Mouse (Mus musculus): Measurements from ENCODE around the gene Pth1r. TPM values are rescaled to one million over a fixed set of nuclear protein-coding genes. Genes with fewer than 3 reads are reported as not detected.

The Pth1r gene
- polyA plus RNA-seq, 2 experiments: 96.9 to 149 TPM

GRCm38 (mm10) chr9:110729841-110730240 lies 17.1 kb downstream of the Pth1r start:
- ATAC-seq (ENCODE audit: low FRiP score, low read depth): no peak
- no peaks in the 10 kb centered on the region for H3K9me3 ChIP-seq (ENCODE audit: control insufficient read depth, low read length)
- DNase-seq (ENCODE audit: low spot score): peak; percentile 36
- no peak overlapping the region for H3K4me3 ChIP-seq (replicated peaks; ENCODE audit: low read length)
- peaks cover 13% of the 10 kb centered on the region; the same call in 1 of the 2 replicates for H3K27me3 ChIP-seq (ENCODE audit: control insufficient read depth, insufficient read depth, low read length)
- H3K27ac ChIP-seq (replicated peaks; ENCODE audit: low read depth, low read length): no peak overlapping the region
- peaks cover 62% of the 10 kb centered on the region for H3K36me3 ChIP-seq (ENCODE audit: control insufficient read depth, insufficient read depth, low read length)
- no peak for TF ChIP-seq POLR2A (IDR thresholded peaks at IDR 0.05; ENCODE audit: borderline replicate concordance, extremely low read depth, insufficient read depth, insufficient read length)
- 22% methylated on average over 8 of the region's 8 CpGs for WGBS
- H3K4me2 ChIP-seq (replicated peaks; ENCODE audit: low read depth, low read length, severe bottlenecking): no peak overlapping the region
- no peak overlapping the region for H3K9ac ChIP-seq (ENCODE audit: low read depth, low read length, severe bottlenecking)
- H3K4me1 ChIP-seq (ENCODE audit: control insufficient read depth, insufficient read depth, low read length): peaks cover 52% of the 10 kb centered on the region

GRCm38 (mm10) chr9:110726867-110727266 lies 20.1 kb downstream of the Pth1r start:
- peaks cover 31% of the 10 kb centered on the region for H3K4me1 ChIP-seq (ENCODE audit: control insufficient read depth, insufficient read depth, low read length)
- no peak for ATAC-seq (ENCODE audit: low FRiP score, low read depth)
- peaks cover 13% of the 10 kb centered on the region; the same call in 1 of the 2 replicates for H3K27me3 ChIP-seq (ENCODE audit: control insufficient read depth, insufficient read depth, low read length)
- H3K4me3 ChIP-seq (replicated peaks; ENCODE audit: low read length): no peak overlapping the region
- H3K36me3 ChIP-seq (ENCODE audit: control insufficient read depth, insufficient read depth, low read length): peaks cover 88% of the 10 kb centered on the region
- no peaks in the 10 kb centered on the region for H3K9me3 ChIP-seq (ENCODE audit: control insufficient read depth, low read length)
- no peak overlapping the region for H3K27ac ChIP-seq (replicated peaks; ENCODE audit: low read depth, low read length)
- TF ChIP-seq POLR2A (IDR thresholded peaks at IDR 0.05; ENCODE audit: borderline replicate concordance, extremely low read depth, insufficient read depth, insufficient read length): no peak
- no peak for DNase-seq (ENCODE audit: low spot score)
- H3K4me2 ChIP-seq (replicated peaks; ENCODE audit: low read depth, low read length, severe bottlenecking): 0 out of 2 replicates have a peak overlapping the region, but pooled peaks have one; percentile 25
- H3K9ac ChIP-seq (ENCODE audit: low read depth, low read length, severe bottlenecking): no peak overlapping the region
- WGBS: 23% methylated on average over 27 of the region's 33 CpGs

GRCm38 (mm10) chr9:110725721-110726135 lies 21.2 kb downstream of the Pth1r start:
- peaks cover 90% of the 10 kb centered on the region for H3K36me3 ChIP-seq (ENCODE audit: control insufficient read depth, insufficient read depth, low read length)

GRCm38 (mm10) chr9:110722060-110722459 lies 24.9 kb downstream of the Pth1r start:
- Histone ChIP-seq H3K9ac (ENCODE audit: low read depth, low read length, severe bottlenecking) (no peak overlapping the region), H3K36me3 (ENCODE audit: control insufficient read depth, insufficient read depth, low read length) (peaks cover 60% of the 10 kb centered on the region), H3K9me3 (ENCODE audit: control insufficient read depth, low read length) (no peaks in the 10 kb centered on the region), H3K27me3 (ENCODE audit: control insufficient read depth, insufficient read depth, low read length) (peaks cover under 1% of the 10 kb centered on the region; the same call in 1 of the 2 replicates), H3K4me2 (replicated peaks; ENCODE audit: low read depth, low read length, severe bottlenecking) (no peak overlapping the region), H3K27ac (replicated peaks; ENCODE audit: low read depth, low read length) (no peak overlapping the region), H3K4me1 (ENCODE audit: control insufficient read depth, insufficient read depth, low read length) (peaks cover 23% of the 10 kb centered on the region), H3K4me3 (replicated peaks; ENCODE audit: low read length) (no peak overlapping the region)
- no peak for ATAC-seq (ENCODE audit: low FRiP score, low read depth)
- no peak for DNase-seq (ENCODE audit: low spot score)
- 93% methylated on average over 10 of the region's 10 CpGs for WGBS
- TF ChIP-seq POLR2A (IDR thresholded peaks at IDR 0.05; ENCODE audit: borderline replicate concordance, extremely low read depth, insufficient read depth, insufficient read length): no peak

More at GRCm38 (mm10) chr9:110725721-110726135, 21.2 kb downstream of the Pth1r start:
- no peak overlapping the region for H3K4me3 ChIP-seq (replicated peaks; ENCODE audit: low read length)
- H3K27ac ChIP-seq (replicated peaks; ENCODE audit: low read depth, low read length): no peak overlapping the region
- H3K9ac ChIP-seq (ENCODE audit: low read depth, low read length, severe bottlenecking): no peak overlapping the region
- peaks cover 30% of the 10 kb centered on the region for H3K4me1 ChIP-seq (ENCODE audit: control insufficient read depth, insufficient read depth, low read length)
- ATAC-seq (ENCODE audit: low FRiP score, low read depth): peak; percentile 42; the same call in 1 of the 2 replicates
- no peak overlapping the region for H3K4me2 ChIP-seq (replicated peaks; ENCODE audit: low read depth, low read length, severe bottlenecking)
- WGBS: 8% methylated on average over 9 of the region's 9 CpGs
- DNase-seq (ENCODE audit: low spot score): peak; percentile 59
- peaks cover 13% of the 10 kb centered on the region; the same call in 1 of the 2 replicates for H3K27me3 ChIP-seq (ENCODE audit: control insufficient read depth, insufficient read depth, low read length)
- TF ChIP-seq POLR2A (IDR thresholded peaks at IDR 0.05; ENCODE audit: borderline replicate concordance, extremely low read depth, insufficient read depth, insufficient read length): no peak
- no peaks in the 10 kb centered on the region for H3K9me3 ChIP-seq (ENCODE audit: control insufficient read depth, low read length)

GRCm38 (mm10) chr9:110719977-110720376 lies 27.0 kb downstream of the Pth1r start:
- Histone ChIP-seq H3K27ac (replicated peaks; ENCODE audit: low read depth, low read length) (0 out of 2 replicates have a peak overlapping the region, but pooled peaks have one; percentile 20), H3K4me3 (replicated peaks; ENCODE audit: low read length) (no peak overlapping the region), H3K36me3 (ENCODE audit: control insufficient read depth, insufficient read depth, low read length) (peaks cover 44% of the 10 kb centered on the region), H3K4me1 (ENCODE audit: control insufficient read depth, insufficient read depth, low read length) (peaks cover 2% of the 10 kb centered on the region), H3K9ac (ENCODE audit: low read depth, low read length, severe bottlenecking) (no peak overlapping the region), H3K9me3 (ENCODE audit: control insufficient read depth, low read length) (no peaks in the 10 kb centered on the region), H3K4me2 (replicated peaks; ENCODE audit: low read depth, low read length, severe bottlenecking) (no peak overlapping the region), H3K27me3 (ENCODE audit: control insufficient read depth, insufficient read depth, low read length) (no peaks in the 10 kb centered on the region)
- ATAC-seq (ENCODE audit: low FRiP score, low read depth) (0 out of 2 replicates have a peak, but pooled peaks have one; percentile 7), DNase-seq (ENCODE audit: low spot score) (no peak)
- no peak for TF ChIP-seq POLR2A (IDR thresholded peaks at IDR 0.05; ENCODE audit: borderline replicate concordance, extremely low read depth, insufficient read depth, insufficient read length)
- WGBS: 60% methylated on average over 5 of the region's 5 CpGs

All from limb, embryonic 14.5 days (tissue).